25 mouse cellular contexts compared by ENCODE assay signal in the genomic region with DNA sequence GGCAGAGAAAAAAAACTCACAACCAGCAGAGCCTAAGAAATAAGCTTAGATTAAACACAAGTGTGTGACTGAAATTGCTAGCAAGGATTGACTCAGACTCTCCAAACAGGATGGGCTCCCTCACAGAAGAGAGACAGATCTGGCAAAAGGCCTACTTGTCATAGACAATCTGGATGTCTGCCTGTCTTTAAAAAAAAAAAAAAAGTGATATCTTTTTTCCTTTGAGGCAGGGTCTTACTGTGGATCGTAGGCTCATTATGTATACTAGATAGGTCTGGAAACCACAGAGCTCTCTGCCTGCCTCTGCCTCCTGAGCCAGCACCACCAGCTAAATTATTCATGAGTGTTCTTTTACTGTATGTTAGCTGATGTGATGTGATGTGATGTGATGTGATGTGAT. TPM values are rescaled to one million over a fixed set of nuclear protein-coding genes. Genes with fewer than 3 reads are reported as not detected.
DNase-seq lines count a peak whose midpoint lies in the region; ATAC-seq and TF ChIP-seq lines count a peak whose summit lies in the region.
"Had no signal": no experiment of that assay in that cellular context is flagged by ENCODE, and none has a peak within 500 bp of the region (broad histone marks: within the 10 kb centered on the region; RNA-seq: fewer than 3 reads in every experiment).

No protein-coding gene starts in this region.

- no peak overlapping the region for H3K4me2 ChIP-seq in forebrain, embryonic 14.5 days (ENCODE audit: low read length)
- H3K4me2 ChIP-seq in forebrain, embryonic 12.5 days, result no peak overlapping the region
- no peak overlapping the region for H3K4me2 ChIP-seq in lung, embryonic 16.5 days (ENCODE audit: low read depth, low read length)
- H3K4me2 ChIP-seq in forebrain, embryonic 16.5 days (ENCODE audit: low read length), result no peak overlapping the region
- H3K4me2 ChIP-seq in hindbrain, postnatal 0 days (ENCODE audit: low read depth, low read length), result no peak overlapping the region
- H3K4me2 ChIP-seq: embryonic facial prominence, embryonic 15.5 days; heart, embryonic 13.5 days; hindbrain, embryonic 12.5 days; intestine, embryonic 15.5 days had no signal

- WGBS in forebrain, embryonic 14.5 days, result 62% methylated on average over 1 of the region's 1 CpGs
- WGBS in forebrain, embryonic 12.5 days, result 77% methylated on average over 1 of the region's 1 CpGs
- WGBS in lung, embryonic 16.5 days, result 39% methylated on average over 1 of the region's 1 CpGs
- WGBS in forebrain, embryonic 16.5 days, result 42% methylated on average over 1 of the region's 1 CpGs
- WGBS in hindbrain, postnatal 0 days, result 52% methylated on average over 1 of the region's 1 CpGs

- no peak overlapping the region for H3K27ac ChIP-seq in forebrain, embryonic 14.5 days (ENCODE audit: low read depth, low read length)
- no peak overlapping the region for H3K27ac ChIP-seq in forebrain, embryonic 12.5 days
- H3K27ac ChIP-seq in lung, embryonic 16.5 days (ENCODE audit: low read length), result no peak overlapping the region
- H3K27ac ChIP-seq in forebrain, embryonic 16.5 days (ENCODE audit: low read length), result no peak overlapping the region
- H3K27ac ChIP-seq in hindbrain, postnatal 0 days, result no peak overlapping the region
- H3K27ac ChIP-seq: embryonic facial prominence, embryonic 15.5 days; gastrocnemius, adult 2 months; heart, embryonic 13.5 days; hindbrain, embryonic 12.5 days; intestine, embryonic 15.5 days had no signal

- H3K9me3 ChIP-seq in forebrain, embryonic 14.5 days (replicated peaks; ENCODE audit: control insufficient read depth, low read length), result no peaks in the 10 kb centered on the region
- H3K9me3 ChIP-seq in forebrain, embryonic 12.5 days, result no peaks in the 10 kb centered on the region
- H3K9me3 ChIP-seq in lung, embryonic 16.5 days (ENCODE audit: control insufficient read depth, low read length), result no peaks in the 10 kb centered on the region
- H3K9me3 ChIP-seq in forebrain, embryonic 16.5 days (ENCODE audit: control insufficient read depth, low read length), result no peaks in the 10 kb centered on the region
- H3K9me3 ChIP-seq in hindbrain, postnatal 0 days (ENCODE audit: low read length), result no peaks in the 10 kb centered on the region
- H3K9me3 ChIP-seq: embryonic facial prominence, embryonic 15.5 days; intestine, embryonic 15.5 days had no signal

- no peak for TF ChIP-seq CTCF in hindbrain, postnatal 0 days (IDR thresholded peaks at IDR 0.05; ENCODE audit: low read depth)

- peak; percentile 52; the same call in 1 of the 2 replicates for ATAC-seq in forebrain, embryonic 14.5 days
- ATAC-seq in forebrain, embryonic 12.5 days (ENCODE audit: low FRiP score), result no peak
- peak; percentile 84 for ATAC-seq in lung, embryonic 16.5 days (ENCODE audit: low read depth)
- peak; percentile 58; the same call in 1 of the 2 replicates for ATAC-seq in forebrain, embryonic 16.5 days
- no peak for ATAC-seq in hindbrain, postnatal 0 days
- ATAC-seq: activated CD4-positive, CD25-positive, alpha-beta regulatory T cell, adult 4 months; hindbrain, embryonic 16.5 days; intestine, embryonic 15.5 days had no signal

- no peaks in the 10 kb centered on the region for H3K27me3 ChIP-seq in forebrain, embryonic 14.5 days (replicated peaks; ENCODE audit: control insufficient read depth, insufficient read depth, low read length)
- H3K27me3 ChIP-seq in forebrain, embryonic 12.5 days, result no peaks in the 10 kb centered on the region
- no peaks in the 10 kb centered on the region for H3K27me3 ChIP-seq in lung, embryonic 16.5 days (ENCODE audit: control insufficient read depth, insufficient read depth, low read depth, low read length)
- no peaks in the 10 kb centered on the region for H3K27me3 ChIP-seq in forebrain, embryonic 16.5 days (replicated peaks; ENCODE audit: control insufficient read depth, insufficient read depth, low read length)
- H3K27me3 ChIP-seq in hindbrain, postnatal 0 days (ENCODE audit: insufficient read depth, low read length), result no peaks in the 10 kb centered on the region
- H3K27me3 ChIP-seq: CH12.LX; embryonic facial prominence, embryonic 15.5 days; heart, embryonic 13.5 days; hindbrain, embryonic 12.5 days; intestine, embryonic 15.5 days; Patski had no signal

- peak; percentile 59 for DNase-seq in forebrain, embryonic 14.5 days (ENCODE audit: low spot score)
- no peak for DNase-seq in lung, postnatal 25 days (ENCODE audit: low spot score)
- no peak for DNase-seq in spleen, postnatal 4 days (ENCODE audit: low spot score in 2 of 2)
- no peak for DNase-seq in hindbrain, postnatal 0 days (ENCODE audit: low spot score)
- DNase-seq: adrenal gland, postnatal 25 days; cerebellum, adult 11 months; cerebellum, adult 8-10 months; cerebellum, postnatal 14 days; embryo, embryonic 11 days; gastrocnemius, adult 2 months; gastrocnemius, postnatal 25 days; heart, adult 11 months; heart, postnatal 36 days had no signal

- H3K4me1 ChIP-seq in forebrain, embryonic 14.5 days (ENCODE audit: control insufficient read depth, insufficient read depth, low read length), result no peaks in the 10 kb centered on the region
- H3K4me1 ChIP-seq in forebrain, embryonic 12.5 days, result no peaks in the 10 kb centered on the region
- H3K4me1 ChIP-seq in lung, embryonic 16.5 days (replicated peaks; ENCODE audit: control insufficient read depth, insufficient read depth, low read length), result 0 out of 2 replicates have a peak, but pooled peaks cover 4% of the 10 kb centered on the region
- H3K4me1 ChIP-seq in forebrain, embryonic 16.5 days (replicated peaks; ENCODE audit: control insufficient read depth, insufficient read depth, low read length), result no peaks in the 10 kb centered on the region
- no peaks in the 10 kb centered on the region for H3K4me1 ChIP-seq in hindbrain, postnatal 0 days (ENCODE audit: insufficient read depth, low read length)
- H3K4me1 ChIP-seq: embryonic facial prominence, embryonic 15.5 days; hindbrain, embryonic 12.5 days; intestine, embryonic 15.5 days had no signal

- no peak overlapping the region for H3K9ac ChIP-seq in forebrain, embryonic 14.5 days (ENCODE audit: low read length)
- no peak overlapping the region for H3K9ac ChIP-seq in forebrain, embryonic 12.5 days
- H3K9ac ChIP-seq in lung, embryonic 16.5 days (ENCODE audit: low read length), result no peak overlapping the region
- H3K9ac ChIP-seq in forebrain, embryonic 16.5 days (replicated peaks; ENCODE audit: low read depth, low read length), result no peak overlapping the region
- no peak overlapping the region for H3K9ac ChIP-seq in hindbrain, postnatal 0 days (replicated peaks; ENCODE audit: low read length)
- H3K9ac ChIP-seq: embryonic facial prominence, embryonic 15.5 days; heart, embryonic 13.5 days; hindbrain, embryonic 12.5 days; intestine, embryonic 15.5 days had no signal

- peaks cover 15% of the 10 kb centered on the region; the same call in 1 of the 2 replicates for H3K36me3 ChIP-seq in forebrain, embryonic 14.5 days (ENCODE audit: control insufficient read depth, insufficient read depth, low read length)
- peaks cover 16% of the 10 kb centered on the region for H3K36me3 ChIP-seq in forebrain, embryonic 12.5 days (replicated peaks)
- H3K36me3 ChIP-seq in lung, embryonic 16.5 days (ENCODE audit: control insufficient read depth, insufficient read depth, low read length), result peaks cover 15% of the 10 kb centered on the region
- peaks cover 15% of the 10 kb centered on the region for H3K36me3 ChIP-seq in forebrain, embryonic 16.5 days (ENCODE audit: control insufficient read depth, insufficient read depth)
- peaks cover 16% of the 10 kb centered on the region; the same call in 1 of the 2 replicates for H3K36me3 ChIP-seq in hindbrain, postnatal 0 days (ENCODE audit: insufficient read depth, low read length)

- H3K4me3 ChIP-seq in forebrain, embryonic 14.5 days (ENCODE audit: low read depth, low read length), result no peak overlapping the region
- H3K4me3 ChIP-seq in forebrain, embryonic 12.5 days (replicated peaks), result no peak overlapping the region
- no peak overlapping the region for H3K4me3 ChIP-seq in lung, embryonic 16.5 days (ENCODE audit: low read length)
- no peak overlapping the region for H3K4me3 ChIP-seq in forebrain, embryonic 16.5 days (replicated peaks; ENCODE audit: low read length)
- no peak overlapping the region for H3K4me3 ChIP-seq in hindbrain, postnatal 0 days (ENCODE audit: low read length)
- H3K4me3 ChIP-seq: embryonic facial prominence, embryonic 15.5 days; erythroblast, embryonic 14.5 days; gastrocnemius, adult 2 months; heart, embryonic 13.5 days; hindbrain, embryonic 12.5 days; intestine, embryonic 15.5 days had no signal

RNA-seq across cellular contexts. Expression of a gene that starts 35.8 kb away (rescaled TPM):
- polyA plus RNA-seq in forebrain, embryonic 14.5 days (2014; fragmentation: Nextera tagmentation; extraction: Ambion mirVana), result 336 and 355 TPM in 2 replicates
- 299 and 307 TPM in 2 replicates for polyA plus RNA-seq in forebrain, embryonic 12.5 days (2016; fragmentation: Nextera tagmentation; extraction: Ambion mirVana)
- 333 and 349 TPM in 2 replicates for polyA plus RNA-seq in lung, embryonic 16.5 days (2015; fragmentation: Nextera tagmentation; extraction: Ambion mirVana)
- 251 and 261 TPM in 2 replicates for polyA plus RNA-seq in forebrain, embryonic 16.5 days (2015; fragmentation: Nextera tagmentation; extraction: Ambion mirVana)
- 109 and 182 TPM in 2 replicates for total RNA-seq in hindbrain, postnatal 0 days (2014; rRNA removed)
- polyA plus RNA-seq in hindbrain, postnatal 0 days (2015; fragmentation: Nextera tagmentation; extraction: Ambion mirVana), result 215 and 218 TPM in 2 replicates

Comparison
In these comparisons a context has a peak if more than half of its experiments do, and no peak if none do; other contexts are left out.
1. ATAC-seq: peak in forebrain, embryonic 14.5 days (single experiment), lung, embryonic 16.5 days (single experiment) and forebrain, embryonic 16.5 days (single experiment); none in forebrain, embryonic 12.5 days (single experiment) and hindbrain, postnatal 0 days (single experiment).